8 mouse cellular contexts compared by ENCODE assay signal in genomic region chr11:107547351-107548203, GRCm38 (mm10). TPM values are rescaled to one million over a fixed set of nuclear protein-coding genes. Genes with fewer than 3 reads are reported as not detected.
DNase-seq lines count a peak whose midpoint lies in the region; ATAC-seq and TF ChIP-seq lines count a peak whose summit lies in the region.

Gene Helz (plus strand): TSS chr11:107547930.

- H3K9me3 ChIP-seq in hindbrain, postnatal 0 days (ENCODE audit: low read length), result no peaks in the 10 kb centered on the region

- H3K4me1 ChIP-seq in hindbrain, postnatal 0 days (ENCODE audit: insufficient read depth, low read length), result 0 out of 2 replicates have a peak, but pooled peaks cover 4% of the 10 kb centered on the region

- H3K27me3 ChIP-seq in hindbrain, postnatal 0 days (ENCODE audit: insufficient read depth, low read length), result no peaks in the 10 kb centered on the region

- H3K4me2 ChIP-seq in hindbrain, postnatal 0 days (ENCODE audit: low read depth, low read length), result peak within 1 kb of the TSS; percentile 91

- 1% methylated on average over 69 of the region's 70 CpGs for WGBS in hindbrain, postnatal 0 days

- DNase-seq in adrenal gland, adult 18-20 months (ENCODE audit: low spot score in 2 of 2), result peak; percentile 64 to 70
- DNase-seq in gastrocnemius, adult 2 months, result peak; percentile 78
- peak; percentile 83 for DNase-seq in hindbrain, postnatal 0 days (ENCODE audit: low spot score)
- peak; percentile 53 to 68 for DNase-seq in left cerebral cortex, postnatal 25 days (ENCODE audit: low spot score in 2 of 2)
- peak; percentile 79 for DNase-seq in mesoderm, embryonic 11.5 days (ENCODE audit: low read depth, low spot score)
- DNase-seq in right cerebral cortex, postnatal 25 days, result peak; percentile 60
- peak; percentile 94 for DNase-seq in yolk sac, embryonic 10.5 days (ENCODE audit: low spot score)

- H3K27ac ChIP-seq in gastrocnemius, adult 2 months, result peak within 1 kb of the TSS; percentile 89
- H3K27ac ChIP-seq in hindbrain, postnatal 0 days, result peak within 1 kb of the TSS; percentile 82

- TF ChIP-seq CTCF in gastrocnemius, adult 2 months (IDR thresholded peaks at IDR 0.05), result no peak
- TF ChIP-seq CTCF in hindbrain, postnatal 0 days (IDR thresholded peaks at IDR 0.05; ENCODE audit: low read depth), result peak; percentile 31

- H3K9ac ChIP-seq in hindbrain, postnatal 0 days (replicated peaks; ENCODE audit: low read length), result peak within 1 kb of the TSS; percentile 90

- H3K36me3 ChIP-seq in hindbrain, postnatal 0 days (ENCODE audit: insufficient read depth, low read length), result peaks cover 3% of the 10 kb centered on the region; the same call in 1 of the 2 replicates

- H3K4me3 ChIP-seq in gastrocnemius, adult 2 months, result peak within 1 kb of the TSS; percentile 92
- H3K4me3 ChIP-seq in hindbrain, postnatal 0 days (ENCODE audit: low read length), result peak within 1 kb of the TSS; percentile 99

- intact Hi-C loops in gastrocnemius, adult 2 months (cut with DNase I), result no loop called here
- intact Hi-C loops in left cerebral cortex, postnatal 25 days (cut with DNase I), result no loop called here

- ATAC-seq in common myeloid progenitor, adult 5-6 weeks (replicated peaks; ENCODE audit: low read depth, poor library complexity, severe bottlenecking), result peak; percentile 68
- peak; percentile 78 for ATAC-seq in hindbrain, postnatal 0 days

RNA-seq across cellular contexts. Expression of gene Helz, which starts in this region (rescaled TPM):
- total RNA-seq in adrenal gland, adult 18-20 months (2021), result 10 to 100 TPM; 26.6 TPM
- total RNA-seq in common myeloid progenitor, adult 5-6 weeks (2017), result 18.1 and 35.9 TPM in 2 replicates
- 10 to 100 TPM; 16.2 to 21.1 TPM for total RNA-seq in gastrocnemius, adult 2 months (2021)
- 12.8 and 18.3 TPM in 2 replicates for total RNA-seq in hindbrain, postnatal 0 days (2014; rRNA removed)
- polyA plus RNA-seq in hindbrain, postnatal 0 days (2015; fragmentation: Nextera tagmentation; extraction: Ambion mirVana), result 8.4 and 9.3 TPM in 2 replicates
- 10 to 100 TPM; 46.0 to 47.7 TPM for total RNA-seq in left cerebral cortex, postnatal 25 days (2021)

Comparison
In these comparisons a context has a peak if more than half of its experiments do, and no peak if none do; other contexts are left out.
1. Peak in every context shown above with its lines: DNase-seq, ATAC-seq, H3K4me3 ChIP-seq and H3K27ac ChIP-seq.